Mouse (Mus musculus) intestine, postnatal 0 days (tissue): ENCODE measurements around the gene Arhgef16. TPM values are rescaled to one million over a fixed set of nuclear protein-coding genes. Genes with fewer than 3 reads are reported as not detected.

Experiments
- ATAC-seq: fragments of 200-750 bp; cut with Nextera tagmentation; 2 replicates; pipeline ENCODE4 v1.8.0; 2017; ENCODE audit warnings: mild to moderate bottlenecking, moderate TSS enrichment, moderate library complexity
- H3K27ac ChIP-seq: fragments of 300-500 bp; sonication (generic); 2 replicates; pipeline ENCODE4 v1.5.1; 2014; ENCODE audit warnings: mild to moderate bottlenecking, low read depth, low read length, moderate library complexity
- H3K27me3 ChIP-seq: fragments of 300-500 bp; sonication (generic); replicated peaks from 2 replicates; pipeline ENCODE4 v1.6.1; 2014; ENCODE audit warnings: low read length, mixed read lengths; ENCODE audit not compliant: control insufficient read depth, insufficient read depth
- H3K36me3 ChIP-seq: fragments of 300-500 bp; sonication (generic); 2 replicates; pipeline ENCODE4 v1.6.1; 2014; ENCODE audit warnings: mild to moderate bottlenecking, moderate library complexity; ENCODE audit not compliant: control insufficient read depth, insufficient read depth
- H3K4me1 ChIP-seq: fragments of 300-500 bp; sonication (generic); replicated peaks from 2 replicates; pipeline ENCODE4 v1.6.1; 2014; ENCODE audit warnings: antibody characterized with exemption, low read length, mixed read lengths; ENCODE audit not compliant: control insufficient read depth, insufficient read depth
- H3K4me2 ChIP-seq: fragments of 300-500 bp; sonication (generic); replicated peaks from 2 replicates; pipeline ENCODE4 v1.6.1; 2014; ENCODE audit warnings: low read depth, mild to moderate bottlenecking, moderate library complexity
- H3K4me3 ChIP-seq: fragments of 300-500 bp; sonication (generic); 2 replicates; pipeline ENCODE4 v1.5.1; 2014; ENCODE audit warnings: low read depth, low read length
- H3K9ac ChIP-seq: fragments of 300-500 bp; sonication (generic); 2 replicates; pipeline ENCODE4 v1.6.1; 2014; ENCODE audit warnings: mild to moderate bottlenecking, low read depth, low read length
- H3K9me3 ChIP-seq: fragments of 300-500 bp; sonication (generic); 2 replicates; pipeline ENCODE4 v1.6.1; 2016; ENCODE audit warnings: mixed run types; ENCODE audit not compliant: control insufficient read depth
- CTCF ChIP-seq: sonication (generic); IDR thresholded peaks from 2 replicates; pipeline ENCODE4 v1.5.1; 2016; ENCODE audit warnings: low read depth, mild to moderate bottlenecking, control low read depth, antibody characterized with exemption, moderate library complexity
- WGBS: fragments of 180-500 bp; shearing (Covaris S2); extraction: QIAGEN DNeasy Blood & Tissue Kit; methylation state at CpG from one replicate; pipeline ENCODE4 v1.1.7; 2014; 5-methylcytosine and 5-hydroxymethylcytosine counted together
- polyA plus RNA-seq: library from polyadenylated mRNA; unstranded; fragments of >200 nt; fragmentation: Nextera tagmentation; extraction: Ambion mirVana; gene quantifications from 2 replicates; pipeline ENCODE4 v1.2.1, GENCODE M21; 2015

The Arhgef16 gene
- polyA plus RNA-seq, 1 experiment from 2014 or later: 65.9 TPM

DNA sequence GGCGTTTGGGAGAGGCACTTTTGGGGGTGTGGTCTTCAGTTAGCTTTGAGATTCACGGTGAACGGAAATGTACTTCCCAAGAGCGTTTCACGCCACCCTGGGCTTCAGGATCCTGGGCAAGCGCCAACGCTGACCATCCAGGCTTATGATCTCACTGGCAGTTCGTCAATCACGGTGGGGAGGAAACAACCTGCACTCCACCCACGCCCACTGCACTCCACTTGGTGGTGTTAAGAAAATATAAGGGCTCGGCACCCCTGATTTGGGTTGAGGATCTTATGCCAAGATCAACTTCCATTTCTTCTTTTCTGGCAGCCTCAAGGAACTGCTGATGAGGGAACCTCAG lies 12.1 kb upstream of the Arhgef16 start:
- no peak for TF ChIP-seq CTCF
- 0 out of 2 replicates have a peak, but pooled peaks cover 4% of the 10 kb centered on the region for H3K36me3 ChIP-seq
- no peaks in the 10 kb centered on the region for H3K9me3 ChIP-seq
- H3K4me1 ChIP-seq: no peaks in the 10 kb centered on the region
- WGBS: 82% methylated on average over 11 of the region's 11 CpGs
- no peak overlapping the region for H3K9ac ChIP-seq
- no peaks in the 10 kb centered on the region for H3K27me3 ChIP-seq
- H3K4me3 ChIP-seq: no peak overlapping the region
- H3K27ac ChIP-seq: no peak overlapping the region
- no peak for ATAC-seq
- H3K4me2 ChIP-seq: no peak overlapping the region

DNA sequence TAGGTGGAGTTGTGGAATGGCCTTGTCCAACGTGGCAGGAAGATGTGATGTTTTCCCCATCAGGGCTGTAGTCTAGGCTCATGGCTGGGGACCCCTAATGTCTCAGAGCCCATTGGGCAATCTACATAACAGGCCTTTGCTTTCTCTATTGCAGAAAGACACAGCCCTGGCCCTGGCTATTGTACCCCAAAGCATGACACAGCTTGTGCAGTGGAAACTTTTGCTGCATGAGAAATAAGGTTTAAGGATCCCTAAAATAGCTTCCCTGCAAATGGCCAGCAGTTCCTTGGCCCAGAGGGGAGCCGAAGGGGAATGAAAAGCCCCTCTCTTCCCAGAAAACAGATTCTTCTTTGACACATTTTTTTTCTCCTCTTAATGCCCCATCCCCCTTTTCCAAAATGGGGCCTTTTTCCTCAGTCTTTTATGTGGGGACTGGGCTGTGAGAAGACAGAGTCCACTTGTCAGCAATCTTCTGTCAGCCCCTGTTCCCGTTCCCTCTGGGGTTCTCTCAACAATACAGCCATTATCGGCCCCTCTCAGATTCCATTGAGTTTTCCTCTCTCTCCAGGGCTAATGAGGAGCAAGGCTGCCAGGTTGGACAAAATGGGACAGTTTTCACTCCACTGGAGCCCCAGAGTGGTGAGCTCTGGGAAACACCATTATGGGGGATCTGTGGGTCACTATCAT lies 11.6 kb upstream of the Arhgef16 start:
- H3K4me3 ChIP-seq: no peak overlapping the region

DNA sequence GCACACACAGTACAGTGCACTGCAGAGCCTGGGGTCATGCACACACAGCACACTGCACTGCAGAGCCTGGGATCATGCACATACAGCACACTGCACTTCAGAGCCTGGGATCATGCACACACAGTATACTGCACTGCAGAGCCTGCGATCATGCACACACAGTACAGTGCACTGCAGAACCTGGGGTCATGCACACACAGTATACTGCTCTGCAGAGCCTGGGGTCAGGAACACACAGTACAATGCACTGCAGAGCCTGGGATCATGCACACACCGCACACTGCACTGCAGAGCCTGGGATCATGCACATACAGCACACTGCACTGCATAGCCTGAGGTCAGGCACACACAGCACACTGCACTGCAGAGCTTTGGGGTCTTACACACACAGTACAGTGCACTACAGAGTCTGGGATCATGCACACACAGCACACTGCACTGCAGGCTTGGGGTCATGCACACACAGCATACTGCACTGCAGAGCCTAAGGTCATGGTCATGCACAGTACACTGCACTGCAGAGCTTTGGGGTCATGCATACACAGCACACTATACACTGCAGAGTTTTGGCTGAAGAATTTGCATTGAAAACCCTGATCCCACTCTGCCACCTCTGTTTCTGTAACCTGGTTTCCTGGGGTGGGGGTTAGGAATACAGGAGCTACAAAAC lies 10.8 kb upstream of the Arhgef16 start:
- 87% methylated on average over 2 of the region's 2 CpGs for WGBS
- ATAC-seq: no peak

More for the DNA sequence above, 11.6 kb upstream of the Arhgef16 start:
- no peaks in the 10 kb centered on the region for H3K27me3 ChIP-seq
- TF ChIP-seq CTCF: no peak
- H3K9me3 ChIP-seq: no peaks in the 10 kb centered on the region
- 59% methylated on average over 4 of the region's 4 CpGs for WGBS
- ATAC-seq: no peak
- no peaks in the 10 kb centered on the region for H3K4me1 ChIP-seq
- no peak overlapping the region for H3K27ac ChIP-seq
- H3K4me2 ChIP-seq: no peak overlapping the region
- no peaks in the 10 kb centered on the region for H3K36me3 ChIP-seq
- H3K9ac ChIP-seq: no peak overlapping the region

DNA sequence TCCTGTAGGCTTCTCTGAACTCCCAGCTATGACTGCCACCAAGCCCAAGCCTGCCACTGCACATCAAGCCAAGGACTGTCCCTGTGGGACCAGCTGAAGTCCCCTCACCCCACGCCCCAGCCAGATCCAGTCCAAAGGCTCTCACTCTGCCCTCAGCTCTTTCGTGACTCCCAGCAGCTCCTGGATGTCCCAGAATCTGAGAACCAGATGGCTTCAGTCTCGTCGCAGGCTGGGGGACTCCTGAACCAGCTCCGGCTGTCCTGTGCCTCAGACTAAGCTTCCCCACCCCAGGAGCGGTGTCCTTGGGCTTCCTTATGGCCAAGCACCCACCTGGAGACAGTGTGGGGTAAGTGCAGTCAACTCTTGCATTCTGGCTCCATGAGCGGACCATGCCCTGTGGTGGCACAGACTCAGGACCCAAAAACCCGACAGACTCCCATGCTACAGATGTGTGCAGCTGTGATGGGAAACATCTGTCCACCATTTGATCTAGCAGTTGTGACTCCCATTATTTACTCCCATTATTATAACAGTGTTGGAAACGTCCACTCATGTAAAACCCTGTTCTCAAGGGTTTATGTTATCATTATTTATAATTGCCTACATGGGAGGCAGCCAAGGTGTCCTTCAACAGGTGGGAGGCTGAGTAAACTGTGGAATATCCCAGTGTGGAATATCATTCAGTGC lies 9.2 kb upstream of the Arhgef16 start:
- no peak overlapping the region for H3K4me2 ChIP-seq
- H3K36me3 ChIP-seq: no peaks in the 10 kb centered on the region
- no peaks in the 10 kb centered on the region for H3K27me3 ChIP-seq
- no peak for TF ChIP-seq CTCF
- 63% methylated on average over 9 of the region's 9 CpGs for WGBS
- H3K4me1 ChIP-seq: no peaks in the 10 kb centered on the region
- H3K9me3 ChIP-seq: no peaks in the 10 kb centered on the region
- H3K9ac ChIP-seq: no peak overlapping the region
- ATAC-seq: no peak
- no peak overlapping the region for H3K27ac ChIP-seq
- no peak overlapping the region for H3K4me3 ChIP-seq

More for the DNA sequence above, 10.8 kb upstream of the Arhgef16 start:
- Histone ChIP-seq H3K4me1 (no peaks in the 10 kb centered on the region), H3K4me2 (no peak overlapping the region), H3K27me3 (no peaks in the 10 kb centered on the region), H3K36me3 (no peaks in the 10 kb centered on the region), H3K9me3 (no peaks in the 10 kb centered on the region), H3K27ac (no peak overlapping the region), H3K9ac (no peak overlapping the region), H3K4me3 (no peak overlapping the region)
- no peak for TF ChIP-seq CTCF

DNA sequence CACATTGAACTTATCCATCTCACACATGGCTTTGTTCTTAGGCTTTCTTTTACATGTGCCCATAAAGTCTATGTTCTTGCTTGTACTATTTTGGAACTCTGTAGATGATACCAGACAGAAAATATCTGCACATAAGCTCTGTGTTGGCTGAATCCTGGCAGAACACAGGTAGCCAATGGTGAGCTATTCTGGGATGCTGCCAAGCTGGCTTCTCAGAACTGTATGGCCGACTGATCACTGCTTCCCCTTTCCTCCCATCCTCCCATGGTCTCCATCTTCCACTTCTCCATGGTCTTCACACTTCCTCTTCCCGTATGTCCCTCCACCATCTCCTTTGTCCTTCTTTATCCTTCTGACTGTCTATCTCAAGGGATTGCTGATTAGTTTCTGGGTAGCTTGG lies 7.7 kb upstream of the Arhgef16 start:
- WGBS: 72% methylated on average over 2 of the region's 2 CpGs
- no peaks in the 10 kb centered on the region for H3K27me3 ChIP-seq

DNA sequence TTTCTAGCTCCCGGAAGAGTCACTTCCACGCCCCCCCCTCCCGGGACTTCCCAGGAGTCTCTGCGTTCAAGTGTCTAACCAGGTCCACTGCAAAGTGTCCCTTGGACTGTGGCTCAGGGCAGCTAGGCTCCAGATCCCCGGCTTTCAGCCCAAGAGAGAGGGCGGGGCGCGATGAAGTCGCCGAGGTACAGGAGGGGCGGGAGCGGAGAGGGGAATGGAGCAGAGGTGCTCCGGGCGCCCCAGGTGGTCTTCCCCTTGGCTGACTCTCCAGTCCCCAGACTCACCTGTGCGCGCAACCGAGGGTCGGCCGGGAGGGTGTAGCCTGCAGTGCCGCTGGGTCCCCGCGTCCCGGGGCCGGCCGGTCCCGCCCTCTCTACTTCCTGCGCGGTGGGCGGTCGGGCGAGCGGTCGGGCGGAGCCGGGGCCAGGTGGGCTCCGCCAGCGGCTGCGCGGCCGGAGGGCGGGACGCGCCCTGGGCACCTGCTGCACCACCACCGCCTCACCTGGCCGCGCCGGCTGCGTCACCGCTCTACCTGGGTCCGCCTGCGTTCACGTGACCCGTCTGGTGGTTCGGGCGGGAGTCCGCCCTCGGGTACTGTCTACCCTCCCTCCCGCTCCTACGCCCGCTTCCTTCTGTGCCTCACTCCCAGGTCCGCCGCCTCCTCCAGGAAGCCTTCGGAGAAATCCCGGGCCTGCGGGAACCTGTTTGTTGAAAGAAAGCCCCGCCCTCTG lies 1.8 kb downstream of the Arhgef16 start:
- Histone ChIP-seq H3K4me3 (peak overlapping the region; percentile 56), H3K36me3 (no peaks in the 10 kb centered on the region), H3K27ac (peak overlapping the region; percentile 93), H3K9ac (peak overlapping the region; percentile 72), H3K27me3 (0 out of 2 replicates have a peak, but pooled peaks cover 3% of the 10 kb centered on the region), H3K9me3 (no peaks in the 10 kb centered on the region), H3K4me2 (peak overlapping the region; percentile 76), H3K4me1 (no peaks in the 10 kb centered on the region)
- TF ChIP-seq CTCF: no peak
- peak; percentile 85 for ATAC-seq
- WGBS: under 1% methylated on average over 48 of the region's 66 CpGs

More for the DNA sequence above, 7.7 kb upstream of the Arhgef16 start:
- no peaks in the 10 kb centered on the region for H3K4me1 ChIP-seq
- no peaks in the 10 kb centered on the region for H3K36me3 ChIP-seq
- no peak overlapping the region for H3K9ac ChIP-seq
- no peak for ATAC-seq
- no peak overlapping the region for H3K4me2 ChIP-seq
- no peak overlapping the region for H3K27ac ChIP-seq
- no peak overlapping the region for H3K4me3 ChIP-seq
- no peak for TF ChIP-seq CTCF
- H3K9me3 ChIP-seq: no peaks in the 10 kb centered on the region
